Mouse (Mus musculus): ENCODE results near the gene Bcas3. TPM values are rescaled to one million over a fixed set of nuclear protein-coding genes. Genes with fewer than 3 reads are reported as not detected.

Bcas3 gene
- total RNA-seq, 2 experiments from 2014 or later: 58.3 to 59.5 TPM

GRCm38 (mm10) chr11:85719091-85719490, 366.1 kb downstream of the Bcas3 start:
- DNase-seq (ENCODE audit: low spot score in 2 of 2): no peak
- intact Hi-C loops (cut with DNase I): no loop called here

DNA sequence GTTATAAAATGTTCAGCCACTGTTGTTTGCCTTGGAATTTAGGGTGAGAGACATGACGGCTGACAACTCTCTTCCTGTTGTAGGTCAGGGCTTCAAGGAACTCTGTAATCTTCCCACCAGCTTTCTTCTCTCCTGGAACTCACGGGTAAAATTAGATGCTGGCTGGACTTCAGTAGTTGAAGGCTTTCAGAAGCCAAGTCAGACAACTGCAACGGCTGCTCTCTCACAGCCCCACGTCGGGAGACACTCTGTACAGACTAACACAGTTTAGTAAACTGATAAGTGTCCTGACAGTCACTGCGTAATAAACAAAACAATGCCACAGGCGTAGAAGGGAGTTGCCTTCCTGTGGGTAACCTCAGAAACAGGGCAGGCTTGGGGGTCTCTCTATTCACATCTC, 366.8 kb downstream of the Bcas3 start:
- no peak for DNase-seq (ENCODE audit: low spot score in 2 of 2)
- intact Hi-C loops (cut with DNase I): no loop called here

- no peak for DNase-seq (ENCODE audit: low spot score in 2 of 2)
- intact Hi-C loops (cut with DNase I): no loop called here
Measured at GRCm38 (mm10) chr11:85720269-85720773, 367.4 kb downstream of the Bcas3 start.

GRCm38 (mm10) chr11:85721986-85722385, 369.0 kb downstream of the Bcas3 start:
- intact Hi-C loops (cut with DNase I): no loop called here
- no peak for DNase-seq (ENCODE audit: low spot score in 2 of 2)

DNA sequence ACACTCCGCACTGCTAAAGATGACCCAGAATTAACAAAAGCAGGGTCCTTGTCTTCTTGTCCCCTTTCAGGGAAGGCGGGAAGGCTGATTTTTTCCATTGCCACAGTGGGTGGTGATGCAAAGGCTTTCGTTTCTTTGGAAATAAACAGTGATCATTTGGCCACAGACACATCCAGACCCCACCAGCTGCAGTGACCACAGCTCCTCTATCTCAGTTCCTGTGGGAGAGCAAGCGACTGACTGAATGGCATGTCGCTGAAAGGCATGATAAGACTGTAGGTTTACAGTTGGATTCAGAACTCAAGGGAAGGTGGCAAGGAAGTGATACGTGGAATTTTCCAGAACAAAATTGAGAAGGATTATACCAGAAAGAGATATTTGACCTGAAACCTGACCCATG, 371.2 kb downstream of the Bcas3 start:
- DNase-seq (ENCODE audit: low spot score in 2 of 2): no peak
- intact Hi-C loops (cut with DNase I): no loop called here

GRCm38 (mm10) chr11:85729725-85730124, 376.8 kb downstream of the Bcas3 start:
- intact Hi-C loops (cut with DNase I): no loop called here
- no peak for DNase-seq (ENCODE audit: low spot score in 2 of 2)

DNA sequence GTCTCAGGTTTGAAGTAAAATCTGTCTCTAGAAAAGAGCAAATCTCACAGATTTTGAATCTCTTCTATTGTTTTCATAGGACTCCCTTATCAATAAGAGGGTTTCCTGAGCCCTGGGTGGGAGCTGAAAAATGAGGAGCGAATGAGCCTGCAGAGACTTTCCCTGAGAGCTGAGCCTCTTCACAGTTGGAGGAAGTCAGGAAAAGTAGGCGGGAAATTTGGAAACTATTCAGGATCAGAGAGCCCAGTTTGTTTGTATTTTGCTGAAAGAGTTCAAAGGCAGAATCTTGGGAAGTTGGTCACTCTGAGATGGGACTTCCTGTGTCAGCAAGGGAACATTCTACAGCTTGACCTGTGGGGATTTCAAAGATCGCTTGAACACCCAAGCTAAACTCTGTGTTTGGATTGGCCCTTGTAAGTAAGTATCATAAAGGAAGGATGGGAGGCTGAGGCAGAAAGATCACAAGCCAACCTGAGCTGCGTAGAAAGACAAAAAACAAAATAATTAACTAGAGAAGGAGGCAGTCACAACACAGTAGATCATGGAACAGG, 379.6 kb downstream of the Bcas3 start:
- intact Hi-C loops (cut with DNase I): no loop called here
- no peak for DNase-seq (ENCODE audit: low spot score in 2 of 2)

DNA sequence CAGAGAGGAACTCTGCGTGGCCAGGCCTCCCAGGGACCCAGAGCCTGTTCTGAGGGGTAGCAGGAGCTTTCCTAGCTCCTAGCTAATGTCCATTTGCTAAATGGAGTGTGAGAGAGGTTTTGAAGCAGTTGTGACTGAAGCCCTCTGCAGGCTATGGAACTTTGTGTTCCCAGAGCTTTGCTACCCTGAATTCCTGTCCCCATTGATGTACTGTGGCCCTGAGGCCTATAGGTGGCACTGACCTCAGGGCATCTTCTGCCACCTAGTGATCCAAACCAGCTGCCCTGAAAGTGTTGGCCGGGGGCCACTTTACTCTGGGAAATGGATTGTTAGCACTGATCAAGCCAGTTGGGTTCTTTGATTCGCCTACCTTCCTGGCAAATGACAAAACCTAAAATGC, 380.6 kb downstream of the Bcas3 start:
- no peak for DNase-seq (ENCODE audit: low spot score in 2 of 2)
- intact Hi-C loops (cut with DNase I): no loop called here

DNA sequence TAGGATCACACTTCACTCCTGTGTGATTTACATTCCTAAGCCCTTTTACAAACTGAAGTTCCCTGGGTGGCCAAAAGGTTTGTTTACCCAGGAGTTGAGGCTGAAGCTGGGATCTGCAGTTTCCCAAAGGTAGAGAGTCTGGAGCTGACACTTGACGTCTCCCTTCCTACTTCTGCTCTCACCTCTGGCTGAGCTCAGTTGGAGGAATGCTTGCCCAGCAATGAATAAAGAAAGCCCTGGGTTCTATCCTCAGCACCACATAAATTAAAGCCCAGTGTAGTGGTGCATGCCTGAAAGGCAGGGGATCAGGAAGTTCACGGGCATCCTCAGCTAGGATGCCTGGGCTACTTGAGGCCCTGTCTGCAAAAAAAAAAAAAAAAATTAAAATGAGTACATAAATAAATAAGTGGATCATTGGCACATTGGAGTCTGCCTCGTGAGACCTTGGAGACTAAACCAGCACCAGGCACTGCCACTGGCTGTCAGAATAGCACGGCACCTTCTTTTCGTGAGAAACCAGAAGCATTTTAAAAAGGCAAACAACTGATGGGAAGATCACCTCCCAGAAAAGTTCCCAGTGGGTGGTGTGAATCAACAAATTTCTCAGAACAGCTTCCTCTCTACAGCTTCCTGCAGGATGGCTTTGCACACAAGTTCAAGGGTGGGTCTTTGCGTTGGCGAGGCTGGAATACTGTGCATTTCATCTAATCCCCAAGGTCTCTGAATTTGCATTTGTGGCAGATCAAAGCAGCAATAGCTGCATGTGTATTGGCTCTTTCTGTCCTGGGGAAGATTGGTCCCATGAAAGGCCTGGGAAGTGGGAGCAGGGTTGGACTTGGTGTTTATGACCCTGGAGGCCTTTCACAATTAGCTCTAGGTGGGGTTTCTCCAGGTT, 381.6 kb downstream of the Bcas3 start:
- DNase-seq (ENCODE audit: low spot score in 2 of 2): no peak
- intact Hi-C loops (cut with DNase I): no loop called here

GRCm38 (mm10) chr11:85737227-85737626, 384.3 kb downstream of the Bcas3 start:
- intact Hi-C loops (cut with DNase I): no loop called here
- no peak for DNase-seq (ENCODE audit: low spot score in 2 of 2)

GRCm38 (mm10) chr11:85737893-85738292, 384.9 kb downstream of the Bcas3 start:
- intact Hi-C loops (cut with DNase I): no loop called here
- no peak for DNase-seq (ENCODE audit: low spot score in 2 of 2)

DNA sequence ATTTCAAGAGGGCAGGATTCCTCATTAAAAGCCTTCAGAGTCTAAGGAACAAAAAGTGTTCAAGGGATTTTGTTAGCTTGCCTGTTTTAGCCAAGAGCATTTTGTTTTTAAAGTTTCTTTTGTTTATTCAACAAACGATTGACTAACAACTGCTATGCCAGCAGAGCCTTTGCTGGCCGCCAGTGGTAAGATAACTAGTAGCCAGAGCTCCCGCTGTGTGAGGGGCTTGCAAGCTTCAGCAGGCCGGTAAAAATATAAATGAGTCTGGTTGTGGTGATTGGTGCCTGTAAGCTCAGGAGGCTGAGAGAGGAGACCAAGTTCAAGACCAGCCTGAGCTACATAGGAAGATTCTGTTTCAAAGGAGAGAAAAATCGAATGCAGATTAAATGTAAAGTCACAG, 385.6 kb downstream of the Bcas3 start:
- intact Hi-C loops (cut with DNase I): no loop called here
- no peak for DNase-seq (ENCODE audit: low spot score in 2 of 2)

DNA sequence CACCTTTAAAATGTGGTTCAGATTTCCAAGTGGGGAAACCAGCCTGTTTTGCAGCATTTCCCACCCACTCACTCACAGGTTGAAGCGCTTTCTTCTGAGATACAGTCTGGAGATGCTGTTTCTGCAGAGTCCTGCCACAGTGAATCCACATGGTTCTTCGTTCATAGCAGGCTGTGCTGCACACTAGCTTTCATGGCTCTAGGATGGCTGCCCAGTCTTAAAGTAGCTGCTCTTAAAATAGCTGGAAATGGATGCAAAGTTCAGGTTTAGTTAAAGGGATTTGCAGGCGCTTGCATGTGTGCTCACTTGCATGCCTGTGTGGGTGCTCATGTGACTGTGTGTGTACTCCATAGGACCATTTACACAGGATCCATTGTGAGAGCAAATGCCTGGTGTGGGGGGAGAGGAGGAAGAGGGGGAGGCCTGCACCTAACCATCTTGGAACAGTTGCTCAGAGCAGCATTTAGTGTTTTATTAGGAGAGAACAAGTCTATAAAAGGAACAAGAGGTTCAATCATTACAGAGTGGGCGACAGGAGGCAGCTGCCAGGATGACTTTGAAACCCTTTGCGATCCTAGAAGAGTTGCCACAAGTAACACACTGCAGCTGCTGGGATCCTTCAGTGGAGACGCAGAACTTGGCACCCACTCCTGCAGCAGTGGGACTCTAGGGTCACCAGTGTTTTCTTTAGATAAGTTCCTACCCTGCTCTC, 386.5 kb downstream of the Bcas3 start:
- DNase-seq (ENCODE audit: low spot score in 2 of 2): peak; percentile 54 to 66
- intact Hi-C loops (cut with DNase I): no loop called here

DNA sequence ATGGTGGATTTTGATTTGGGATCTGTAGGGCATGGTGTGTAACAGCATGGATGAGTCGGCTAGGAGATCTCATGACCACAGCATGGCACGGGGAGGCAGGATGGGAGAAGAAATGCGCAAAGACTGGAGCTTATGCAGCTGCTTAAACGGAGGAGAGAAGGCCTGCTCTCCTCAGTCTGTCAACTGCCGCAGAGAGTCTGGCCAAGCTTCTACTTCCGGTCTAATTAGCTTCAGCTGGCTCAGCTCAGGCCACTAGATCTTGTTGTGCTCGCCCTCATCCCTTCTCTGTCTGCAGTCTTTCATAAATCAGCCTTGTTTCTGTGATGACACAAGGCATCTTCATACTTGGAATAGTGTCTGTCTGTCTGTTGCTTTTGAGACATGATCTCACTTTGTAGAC, 393.4 kb downstream of the Bcas3 start:
- intact Hi-C loops (cut with DNase I): no loop called here

GRCm38 (mm10) chr11:85748891-85749290, 395.9 kb downstream of the Bcas3 start:
- no peak for DNase-seq (ENCODE audit: low spot score in 2 of 2)
- intact Hi-C loops (cut with DNase I): no loop called here

More for the DNA sequence above, 393.4 kb downstream of the Bcas3 start:
- DNase-seq (ENCODE audit: low spot score in 2 of 2): no peak

GRCm38 (mm10) chr11:85751171-85751570, 398.2 kb downstream of the Bcas3 start:
- intact Hi-C loops (cut with DNase I): no loop called here
- no peak for DNase-seq (ENCODE audit: low spot score in 2 of 2)

DNA sequence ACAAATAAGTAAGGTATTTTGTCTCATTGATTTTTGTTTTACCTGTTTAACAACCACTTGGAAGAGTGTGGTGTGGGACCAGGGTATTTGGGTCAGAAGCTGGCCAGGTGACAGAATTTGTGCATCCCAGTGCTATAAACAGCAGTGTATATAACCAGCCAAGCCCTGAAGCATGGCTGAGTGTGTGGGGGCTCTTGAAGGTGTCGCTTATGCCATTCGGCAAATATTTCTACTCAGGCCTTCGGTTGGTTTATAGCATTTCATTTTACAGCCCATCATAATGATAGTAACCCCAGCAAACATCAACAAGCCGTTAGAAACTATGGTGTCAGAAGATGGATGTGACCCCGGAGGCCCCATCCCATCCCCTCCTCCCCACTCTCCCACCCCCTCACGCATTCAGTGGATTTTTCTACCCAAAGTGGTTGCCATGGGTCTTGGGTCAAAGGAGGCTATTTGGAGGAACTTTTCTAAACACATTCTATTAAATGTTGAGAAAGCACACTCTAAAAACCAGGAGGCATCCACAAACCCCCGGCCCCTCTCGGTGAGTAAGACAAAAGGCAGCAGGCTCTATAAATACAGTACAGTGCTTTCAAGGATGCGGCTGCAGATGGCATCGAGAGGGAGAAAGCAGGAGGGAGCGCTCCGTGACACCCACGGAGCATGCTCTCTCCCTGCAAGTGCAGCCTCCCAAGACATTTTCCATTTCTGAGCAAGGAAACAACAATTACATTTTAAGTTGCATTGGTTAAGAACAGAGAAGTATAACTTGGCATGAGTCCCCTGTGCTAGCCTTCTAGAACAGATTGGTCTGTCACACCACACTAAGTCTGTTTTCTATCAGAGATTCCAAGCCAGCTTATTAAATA, 401.9 kb downstream of the Bcas3 start:
- intact Hi-C loops (cut with DNase I): no loop called here
- peak; percentile 40 to 43 for DNase-seq (ENCODE audit: low spot score in 2 of 2)

DNA sequence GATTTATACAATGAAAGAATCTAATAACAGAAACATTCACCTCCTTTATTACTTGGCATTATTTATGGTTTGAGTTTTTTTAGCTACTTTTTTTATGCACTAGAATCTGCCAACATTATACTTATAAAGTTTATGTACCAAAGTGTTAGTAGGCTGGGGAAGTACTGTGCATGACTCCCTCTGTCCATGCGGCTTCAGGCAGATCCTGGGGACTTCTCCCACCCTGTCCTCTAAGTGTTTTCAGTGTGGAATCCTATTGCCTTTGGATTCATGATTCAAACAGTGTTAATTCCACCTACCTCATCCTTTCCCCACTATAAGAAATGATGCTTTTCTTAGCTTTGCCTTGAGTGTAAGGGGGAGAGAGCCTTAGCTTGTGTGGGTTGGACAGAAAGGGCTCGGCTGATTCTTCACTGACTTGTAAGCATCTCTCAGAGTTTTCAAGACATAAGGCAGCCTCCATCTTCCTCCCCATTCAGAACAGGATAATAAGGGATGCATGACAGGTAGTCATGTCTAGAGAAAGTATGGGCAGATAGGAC, 402.6 kb downstream of the Bcas3 start:
- DNase-seq (ENCODE audit: low spot score in 2 of 2): no peak
- intact Hi-C loops (cut with DNase I): no loop called here

- DNase-seq (ENCODE audit: low spot score in 2 of 2): no peak
- intact Hi-C loops (cut with DNase I): no loop called here
Measured at GRCm38 (mm10) chr11:85758891-85759290, 405.9 kb downstream of the Bcas3 start.

All from left cerebral cortex, postnatal 14 days (tissue).